Mouse (Mus musculus) liver, embryonic 14.5 days (tissue): ENCODE data around the gene Abca4. TPM values are rescaled to one million over a fixed set of nuclear protein-coding genes. Genes with fewer than 3 reads are reported as not detected.

Experiments
- ATAC-seq: fragments of 200-750 bp; cut with Nextera tagmentation; 2 replicates; pipeline ENCODE4 v1.8.0; 2017; ENCODE audit warnings: moderate number of reproducible peaks, mild to moderate bottlenecking, moderate library complexity; ENCODE audit not compliant: insufficient read depth
- DNase-seq, 3 experiments: peaks; one replicate each; pipeline ENCODE4 v3.0.0-alpha.2; 2012 to 2013; ENCODE audit warnings: low read depth in 3 of 3, low spot score in 3 of 3
- H3K27ac ChIP-seq: fragments of 300-500 bp; sonication (generic); 2 replicates; pipeline ENCODE4 v1.5.1; 2014; ENCODE audit warnings: moderate library complexity, mild to moderate bottlenecking, control low read depth, inconsistent platforms
- H3K27me3 ChIP-seq: fragments of 300-500 bp; sonication (generic); 2 replicates; pipeline ENCODE4 v1.6.1; 2014; ENCODE audit warnings: mild to moderate bottlenecking, low read length, moderate library complexity; ENCODE audit not compliant: control insufficient read depth, insufficient read depth
- H3K36me3 ChIP-seq: fragments of 300-500 bp; sonication (generic); replicated peaks from 2 replicates; pipeline ENCODE4 v1.6.1; 2014; ENCODE audit warnings: low read depth; ENCODE audit not compliant: control insufficient read depth, insufficient read depth
- H3K4me1 ChIP-seq, 2 experiments: fragments of 200-500 bp in 1 of 2; fragments of 300-500 bp in 1 of 2; sonication (generic) in 1 of 2; replicated peaks; 2 replicates each; pipeline ENCODE4 v1.6.1; 2012 to 2014; ENCODE audit warnings: antibody characterized with exemption in 1 of 2, inconsistent platforms in 1 of 2, low read length in 1 of 2; ENCODE audit not compliant: control insufficient read depth in 2 of 2, insufficient read depth in 2 of 2
- H3K4me2 ChIP-seq: fragments of 300-500 bp; sonication (generic); 2 replicates; pipeline ENCODE4 v1.6.1; 2014; ENCODE audit warnings: low read depth, mild to moderate bottlenecking, control low read depth, moderate library complexity
- H3K4me3 ChIP-seq, 2 experiments: fragments of 200-500 bp in 1 of 2; fragments of 300-500 bp in 1 of 2; sonication (generic) in 1 of 2; 2 replicates each; pipeline ENCODE4 v1.5.1; 2012 to 2014; ENCODE audit warnings: low read depth in 2 of 2, low read length in 2 of 2, mild to moderate bottlenecking in 2 of 2, control low read depth in 1 of 2, inconsistent platforms in 1 of 2, moderate library complexity in 1 of 2; ENCODE audit not compliant: insufficient read depth in 1 of 2
- H3K9ac ChIP-seq: fragments of 300-500 bp; sonication (generic); replicated peaks from 2 replicates; pipeline ENCODE4 v1.6.1; 2014; ENCODE audit warnings: mild to moderate bottlenecking, control low read depth, moderate library complexity
- H3K9me3 ChIP-seq: fragments of 300-500 bp; sonication (generic); 2 replicates; pipeline ENCODE4 v1.6.1; 2016; ENCODE audit warnings: low read length, mixed read lengths; ENCODE audit not compliant: control insufficient read depth
- CTCF ChIP-seq: IDR thresholded peaks from 2 replicates; pipeline ENCODE4 v1.5.1; 2016; ENCODE audit warnings: antibody characterized with exemption, low read depth, control low read depth
- EP300 ChIP-seq: IDR thresholded peaks from 2 replicates; pipeline ENCODE4 v1.6.1; 2016; ENCODE audit warnings: antibody characterized with exemption, low read depth
- WGBS: fragments of 180-500 bp; shearing (Covaris S2); extraction: QIAGEN DNeasy Blood & Tissue Kit; methylation state at CpG from one replicate; pipeline ENCODE4 v1.1.7; 2014; ENCODE audit not compliant: insufficient replicate concordance; 5-methylcytosine and 5-hydroxymethylcytosine counted together
- polyA plus RNA-seq, 2 experiments: library from polyadenylated mRNA; depleted of rRNA in 1 of 2; stranded (reverse) in 1 of 2; unstranded in 1 of 2; fragments of >200 nt; fragmentation: Nextera tagmentation in 1 of 2; extraction: Ambion mirVana in 1 of 2; gene quantifications; 2 replicates each; pipeline versions ENCODE4 v1.2.1 to v1.2.3; 2012 to 2014

The Abca4 gene
- polyA plus RNA-seq, 2 experiments = 0.35 to 0.53 TPM

DNA sequence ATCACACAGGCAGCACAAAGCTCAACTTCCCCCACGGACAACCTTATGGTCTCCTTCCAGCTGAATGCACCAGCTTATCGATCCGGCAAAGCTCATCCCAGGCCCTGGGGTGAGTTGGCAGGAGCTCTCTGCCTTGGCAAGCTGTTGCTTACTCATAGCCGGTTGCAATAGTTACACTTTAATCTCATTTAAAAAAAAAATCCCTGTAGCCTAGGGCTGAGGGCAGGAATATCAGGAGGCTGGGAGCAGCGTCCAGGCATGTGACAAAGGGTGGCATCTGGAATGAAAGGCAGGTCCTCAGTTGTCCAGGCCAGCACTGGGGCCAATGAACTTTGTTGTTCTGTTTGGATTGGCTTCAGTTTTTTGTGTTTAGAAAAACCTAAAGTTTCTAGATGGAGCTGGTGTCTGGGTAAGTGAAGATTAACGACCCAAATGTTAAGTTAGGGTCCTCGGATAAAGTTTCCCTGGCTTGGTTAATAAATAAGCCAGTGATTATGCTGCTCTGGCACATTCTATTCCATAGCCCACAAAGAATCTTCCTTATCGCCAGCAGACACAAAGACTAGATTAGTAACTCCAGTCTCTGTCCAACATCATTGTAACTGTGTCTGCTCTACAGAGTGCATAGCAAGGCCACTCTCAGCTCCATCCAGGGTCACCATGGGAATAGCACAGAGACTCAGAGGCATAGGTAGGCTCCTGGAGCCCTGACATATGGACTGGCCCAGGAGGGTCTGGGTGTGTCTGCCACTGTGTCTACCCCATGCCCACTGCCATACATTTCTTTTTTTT, 162.2 kb downstream of the Abca4 start:
- peak; percentile 40; the same call in 1 of the 2 replicates for ATAC-seq
- Histone ChIP-seq H3K4me2 (no peak overlapping the region), H3K9me3 (no peaks in the 10 kb centered on the region), H3K4me1 (peaks cover 0 to 15% of the 10 kb centered on the region in 2 experiments; a peak in 2 of 4 replicates), H3K27ac (no peak overlapping the region), H3K9ac (no peak overlapping the region), H3K27me3 (no peaks in the 10 kb centered on the region), H3K4me3 (no peak overlapping the region), H3K36me3 (no peaks in the 10 kb centered on the region)
- no peak for DNase-seq
- TF ChIP-seq CTCF = no peak
- TF ChIP-seq EP300 = no peak
- 59% methylated on average over 8 of the region's 8 CpGs for WGBS

DNA sequence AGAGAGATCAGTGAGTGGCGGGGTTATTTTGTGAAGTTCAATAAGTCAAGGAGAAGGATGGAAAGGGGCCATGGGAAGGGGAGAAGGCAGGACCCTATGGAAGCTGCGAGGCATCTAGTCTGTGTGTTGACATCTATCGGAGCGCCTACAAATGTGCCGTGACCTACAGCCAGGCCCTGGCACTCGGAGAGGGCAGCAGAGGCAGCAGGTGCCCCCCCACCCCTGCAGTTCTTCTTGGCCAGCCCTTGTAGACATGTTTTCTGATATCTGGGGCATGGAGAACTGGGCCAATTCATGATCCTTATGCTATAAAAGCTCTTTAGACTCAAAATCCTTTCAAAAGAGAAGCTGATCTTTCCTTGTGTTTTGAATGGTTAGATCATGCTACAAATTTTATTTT, 163.5 kb downstream of the Abca4 start:
- Histone ChIP-seq H3K4me2 (no peak overlapping the region), H3K4me1 (peaks cover 0 to 11% of the 10 kb centered on the region in 2 experiments; a peak in 2 of 4 replicates), H3K9ac (no peak overlapping the region), H3K9me3 (no peaks in the 10 kb centered on the region), H3K4me3 (no peak overlapping the region), H3K27ac (no peak overlapping the region), H3K27me3 (no peaks in the 10 kb centered on the region), H3K36me3 (no peaks in the 10 kb centered on the region)
- WGBS = 67% methylated on average over 6 of the region's 6 CpGs
- no peak for TF ChIP-seq EP300
- no peak for TF ChIP-seq CTCF
- DNase-seq (no peak), ATAC-seq (no peak)

DNA sequence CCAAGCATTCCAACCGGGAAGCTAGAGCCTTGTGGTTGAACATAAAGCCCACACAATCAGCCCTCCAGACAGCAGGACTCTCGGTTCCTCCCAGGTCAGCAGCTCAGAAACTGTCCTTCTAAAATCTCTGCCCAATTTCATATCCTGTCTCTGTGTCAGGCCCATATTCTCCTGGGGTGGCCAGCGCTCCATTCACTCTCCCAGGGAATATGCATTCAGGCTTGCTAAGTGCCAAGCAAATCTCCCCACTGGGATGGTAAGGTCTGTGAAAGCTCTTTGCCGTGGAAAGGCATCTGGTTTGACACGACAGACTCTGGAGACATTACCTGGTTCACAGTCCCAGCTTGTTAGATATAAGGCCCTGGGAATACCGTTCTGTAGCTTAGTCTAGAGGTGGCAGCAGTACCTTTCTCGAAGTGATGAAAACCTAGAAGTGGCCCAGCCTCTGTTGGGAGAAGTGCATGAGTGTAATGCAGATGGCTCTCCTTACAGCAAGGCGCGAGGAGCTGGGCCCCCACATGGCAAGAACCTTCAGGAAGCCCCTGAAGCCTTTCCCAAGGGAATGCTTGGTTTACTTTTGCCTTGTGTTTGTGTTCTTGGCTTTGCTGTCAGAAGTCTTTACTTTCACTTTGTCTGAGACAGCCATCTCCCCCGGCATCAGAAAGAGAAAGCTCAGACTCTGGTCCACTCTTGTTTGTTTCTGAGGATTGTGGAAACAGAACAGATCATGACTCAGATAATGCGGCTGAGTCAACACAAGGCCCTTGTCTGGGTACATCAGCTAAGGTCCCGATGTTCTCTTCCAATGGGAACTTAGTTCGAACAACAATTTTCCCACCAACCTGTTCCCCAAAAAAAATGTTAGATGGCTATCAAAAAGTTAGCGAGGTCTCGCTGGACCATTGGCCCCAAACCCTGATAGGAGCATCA, 164.3 kb downstream of the Abca4 start:
- no peaks in the 10 kb centered on the region for H3K9me3 ChIP-seq
- 51% methylated on average over 15 of the region's 15 CpGs for WGBS
- no peak overlapping the region for H3K4me3 ChIP-seq
- ATAC-seq (no peak), DNase-seq (no peak)
- no peaks in the 10 kb centered on the region for H3K36me3 ChIP-seq
- TF ChIP-seq CTCF (no peak), EP300 (no peak)
- H3K4me1 ChIP-seq = peaks cover 0 to 11% of the 10 kb centered on the region in 2 experiments; a peak in 2 of 4 replicates
- H3K9ac ChIP-seq = no peak overlapping the region
- H3K27ac ChIP-seq = no peak overlapping the region
- no peaks in the 10 kb centered on the region for H3K27me3 ChIP-seq
- H3K4me2 ChIP-seq = no peak overlapping the region

DNA sequence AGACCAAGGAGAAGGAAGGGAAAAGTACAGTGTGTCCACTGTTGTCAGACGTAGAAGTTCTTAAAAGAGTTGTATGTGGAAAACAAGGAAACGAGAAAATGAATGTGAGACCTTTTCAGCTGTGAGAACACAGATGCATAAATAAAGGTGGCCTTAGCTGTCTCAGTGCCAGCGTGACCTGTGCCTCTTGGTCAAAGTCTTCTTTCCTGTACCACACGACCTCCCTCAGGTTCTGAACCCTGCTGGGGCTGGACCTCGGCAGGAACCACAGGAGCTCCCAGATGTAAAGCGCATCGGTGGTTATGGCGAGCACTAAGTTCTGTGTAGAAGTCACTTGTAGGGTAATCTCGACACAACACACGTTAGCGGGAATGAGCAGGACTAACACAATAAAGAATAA, 165.3 kb downstream of the Abca4 start:
- no peak overlapping the region for H3K27ac ChIP-seq
- no peaks in the 10 kb centered on the region for H3K27me3 ChIP-seq
- WGBS = 58% methylated on average over 11 of the region's 11 CpGs
- H3K4me3 ChIP-seq = no peak overlapping the region
- ATAC-seq (no peak), DNase-seq (no peak)
- H3K9ac ChIP-seq = no peak overlapping the region
- TF ChIP-seq CTCF (no peak), EP300 (no peak)
- no peak overlapping the region for H3K4me2 ChIP-seq
- peaks cover 0 to 11% of the 10 kb centered on the region in 2 experiments; a peak in 2 of 4 replicates for H3K4me1 ChIP-seq
- no peaks in the 10 kb centered on the region for H3K36me3 ChIP-seq
- no peaks in the 10 kb centered on the region for H3K9me3 ChIP-seq

DNA sequence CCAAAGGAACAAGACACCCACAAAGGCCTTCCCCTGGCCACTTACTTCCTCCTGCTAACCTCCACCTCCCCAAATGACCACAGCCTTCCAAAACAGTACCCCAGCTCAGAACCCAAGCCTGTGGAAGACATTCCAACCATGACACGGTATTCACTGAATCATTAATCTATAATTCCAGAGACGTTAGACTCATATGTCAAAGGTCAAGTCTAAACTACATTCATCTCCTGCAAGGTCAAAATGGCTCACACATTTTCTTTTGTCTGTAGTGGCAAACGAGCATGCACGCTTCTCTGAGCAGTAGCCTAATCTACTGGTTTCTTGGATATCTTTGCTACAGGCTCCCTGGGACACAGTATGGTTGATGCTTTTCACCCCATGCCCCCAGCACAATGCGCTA, 166.2 kb downstream of the Abca4 start:
- Histone ChIP-seq H3K36me3 (no peaks in the 10 kb centered on the region), H3K9ac (no peak overlapping the region), H3K4me1 (peaks cover 0 to 11% of the 10 kb centered on the region in 2 experiments; a peak in 2 of 4 replicates), H3K9me3 (no peaks in the 10 kb centered on the region), H3K27me3 (no peaks in the 10 kb centered on the region), H3K27ac (no peak overlapping the region), H3K4me2 (no peak overlapping the region), H3K4me3 (no peak overlapping the region)
- no peak for DNase-seq
- no peak for ATAC-seq
- TF ChIP-seq CTCF (no peak), EP300 (no peak)
- WGBS = 67% methylated on average over 5 of the region's 5 CpGs
